Mouse (Mus musculus) bone marrow, adult 2 months (tissue): ENCODE data around the gene Ttc7. TPM values are rescaled to one million over a fixed set of nuclear protein-coding genes. Genes with fewer than 3 reads are reported as not detected.

Experiments
- H3K27ac ChIP-seq: fragments of 200-500 bp; 2 replicates; pipeline ENCODE4 v1.5.1; 2012; ENCODE audit warnings: low read depth, mild to moderate bottlenecking, control low read depth, inconsistent platforms, low read length; ENCODE audit not compliant: control insufficient read depth, poor library complexity, insufficient read depth
- H3K4me1 ChIP-seq: fragments of 200-500 bp; 2 replicates; pipeline ENCODE4 v1.6.1; 2011; ENCODE audit warnings: low read length; ENCODE audit not compliant: control insufficient read depth, insufficient read depth
- H3K4me3 ChIP-seq: fragments of 200-500 bp; replicated peaks from 2 replicates; pipeline ENCODE3; 2011; ENCODE audit warnings: mild to moderate bottlenecking, low read depth, low read length, control low read depth; ENCODE audit not compliant: control insufficient read depth
- CTCF ChIP-seq: fragments of 200-500 bp; IDR thresholded peaks from 2 replicates; pipeline ENCODE4 v1.5.1; 2011; ENCODE audit warnings: low read length, control low read depth; ENCODE audit not compliant: control insufficient read depth, insufficient read depth
- POLR2A ChIP-seq: fragments of 200-500 bp; IDR thresholded peaks from 2 replicates; pipeline ENCODE4 v1.6.1; 2011; ENCODE audit warnings: low read depth, mild to moderate bottlenecking, control low read depth, low read length, borderline replicate concordance; ENCODE audit not compliant: control insufficient read depth
- WGBS: fragments of 180-500 bp; shearing (Covaris S2); methylation state at CpG from one replicate; pipeline ENCODE4 v1.1.7; 2018; 5-methylcytosine and 5-hydroxymethylcytosine counted together
- polyA plus RNA-seq: library from polyadenylated mRNA; stranded (reverse); fragments of >200 nt; gene quantifications from 2 replicates; pipeline ENCODE4 v1.2.4, GENCODE M21; 2011; ENCODE audit warnings: low replicate concordance; ENCODE audit not compliant: missing spikeins, insufficient read depth, insufficient read length

The Ttc7 gene
- polyA plus RNA-seq, 1 experiment = 77.9 TPM

DNA sequence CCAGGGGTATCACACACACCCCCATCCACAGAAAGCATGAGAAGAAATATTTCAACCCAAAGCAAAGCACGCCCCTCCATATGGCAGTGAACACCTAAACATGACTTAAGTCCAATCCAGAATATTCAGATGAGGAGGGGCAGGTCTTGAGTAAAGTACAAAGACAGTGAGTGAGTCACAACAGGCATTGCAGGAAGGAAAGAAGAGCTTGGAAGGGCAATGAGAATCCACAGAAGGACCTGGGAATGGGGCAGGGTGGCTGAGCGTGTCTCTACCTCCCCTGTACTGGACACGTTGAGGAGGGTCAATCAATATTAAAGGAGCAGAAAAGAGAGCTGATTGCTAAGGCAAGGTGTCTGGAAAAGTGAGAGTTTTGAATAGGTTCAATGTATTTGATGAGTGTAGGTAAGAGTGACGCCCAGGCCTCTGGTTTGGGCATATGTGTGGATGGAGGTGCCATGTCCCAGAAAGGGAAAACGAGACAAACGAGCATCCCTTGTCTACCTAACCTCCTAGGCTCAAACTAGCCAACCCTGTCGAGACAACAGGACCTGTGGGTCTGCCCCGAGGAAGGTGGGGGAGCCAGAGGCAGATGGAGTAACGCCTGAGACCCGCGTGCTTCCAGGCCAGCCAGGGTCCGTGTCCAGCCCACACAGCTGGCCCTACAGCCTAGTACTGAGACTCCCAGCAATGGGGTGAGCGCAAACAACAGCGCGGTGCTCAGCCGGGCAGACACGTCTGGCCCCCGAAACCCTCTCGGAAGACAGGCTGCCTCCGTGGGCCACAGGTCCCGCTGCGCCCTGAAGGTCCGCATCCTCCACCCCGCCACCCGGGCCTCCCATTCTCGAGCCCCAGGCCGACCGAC is 17.5 kb upstream of the Ttc7 start:
- Histone ChIP-seq H3K4me1 (peaks cover 5% of the 10 kb centered on the region; the same call in 1 of the 2 replicates), H3K27ac (peak overlapping the region; percentile 65), H3K4me3 (peak overlapping the region; percentile 91)
- TF ChIP-seq CTCF (no peak), POLR2A (no peak)
- WGBS = 4% methylated on average over 28 of the region's 28 CpGs

DNA sequence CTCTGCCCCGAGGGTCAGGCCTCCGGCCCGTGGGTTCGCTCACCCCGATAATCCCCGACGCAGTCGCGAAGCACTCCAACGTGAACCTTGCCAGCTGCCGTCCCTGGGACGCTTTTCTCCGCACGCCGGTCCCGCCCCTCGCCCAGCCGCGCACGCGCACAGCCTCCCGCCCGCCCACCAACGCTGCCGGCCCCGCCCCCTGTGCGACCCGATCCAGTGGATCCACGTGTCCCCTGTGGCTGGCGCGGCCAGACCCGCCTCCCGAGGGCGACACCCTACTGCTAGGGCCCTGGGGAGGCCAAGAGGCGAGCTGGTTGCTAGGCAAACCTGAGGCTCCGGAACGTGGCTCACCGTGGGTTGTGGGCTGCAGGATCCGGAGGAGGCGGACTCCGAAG is 16.9 kb upstream of the Ttc7 start, which contains the start of gene Mcfd2:
Gene Mcfd2 (minus strand): TSS at position 144 of the 395 bp plus-strand sequence.
- TF ChIP-seq CTCF = 0 out of 2 replicates have a peak, but pooled peaks have one; percentile 13
- TF ChIP-seq POLR2A = 0 out of 2 replicates have a peak, but pooled peaks have one; percentile 37
- H3K27ac ChIP-seq = peak within 1 kb of the TSS; percentile 65
- H3K4me3 ChIP-seq = peak within 1 kb of the TSS; percentile 91
- peaks cover 5% of the 10 kb centered on the region; the same call in 1 of the 2 replicates for H3K4me1 ChIP-seq
- under 1% methylated on average over 41 of the region's 41 CpGs for WGBS

- Histone ChIP-seq H3K4me1 (peaks cover 1% of the 10 kb centered on the region; the same call in 1 of the 2 replicates), H3K4me3 (no peak overlapping the region), H3K27ac (no peak overlapping the region)
- no peak for TF ChIP-seq POLR2A
- TF ChIP-seq CTCF = no peak
- 84% methylated on average over 6 of the region's 6 CpGs for WGBS
Observed at GRCm38 (mm10) chr17:87269454-87269853, 13.2 kb upstream of the Ttc7 start.

DNA sequence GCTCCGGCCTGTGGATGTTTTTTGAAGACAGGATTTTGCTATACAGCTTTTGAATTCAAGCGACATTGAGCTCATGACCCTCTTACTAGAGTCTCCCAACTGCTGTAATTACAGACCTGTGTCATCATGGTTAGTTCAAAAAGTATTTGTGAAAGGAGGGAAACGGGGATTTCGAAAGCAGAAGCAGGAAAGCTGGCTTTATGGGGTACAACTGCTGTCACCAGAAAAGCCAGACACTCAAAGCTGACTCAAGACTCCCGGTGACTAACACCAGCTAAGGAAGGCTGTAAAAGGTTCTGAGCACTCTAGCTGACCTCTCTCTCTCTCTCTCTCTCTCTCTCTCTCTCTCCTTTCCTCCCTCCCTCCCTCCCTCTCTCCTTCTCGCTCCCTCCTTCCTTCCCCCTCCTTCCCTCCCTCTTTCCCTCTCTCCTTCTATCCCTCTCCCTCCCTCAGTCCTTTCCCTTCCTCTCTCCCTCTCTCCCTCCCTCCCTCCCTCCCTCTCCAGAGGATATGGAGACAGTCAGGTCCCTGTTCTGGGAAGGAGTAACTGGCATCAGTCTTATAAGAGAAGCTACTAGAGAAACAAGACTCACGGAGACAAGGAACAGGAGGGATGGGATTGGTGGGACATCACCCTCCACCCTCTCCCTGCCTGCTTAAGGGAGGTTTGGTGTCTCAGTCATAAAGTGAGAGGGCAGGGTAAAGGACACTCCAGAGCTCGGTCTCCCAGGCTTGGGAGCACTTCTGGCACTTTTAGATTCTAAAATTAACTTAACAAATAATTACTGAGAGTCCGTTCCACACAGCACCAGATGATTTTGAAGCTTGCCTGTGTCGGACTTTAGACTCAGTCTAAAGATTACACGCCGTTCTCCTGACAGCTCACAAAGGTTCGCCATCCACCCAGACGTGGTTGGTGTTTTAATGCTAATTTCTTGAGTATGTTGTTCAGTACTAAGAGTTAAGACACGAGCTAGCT is 7.0 kb upstream of the Ttc7 start:
- Histone ChIP-seq H3K27ac (no peak overlapping the region), H3K4me3 (no peak overlapping the region), H3K4me1 (peaks cover 2% of the 10 kb centered on the region; the same call in 1 of the 2 replicates)
- 53% methylated on average over 15 of the region's 15 CpGs for WGBS
- no peak for TF ChIP-seq CTCF
- TF ChIP-seq POLR2A = no peak

GRCm38 (mm10) chr17:87282007-87282705 is 530 bp upstream of the Ttc7 start:
- H3K27ac ChIP-seq = peak overlapping the region; percentile 98
- under 1% methylated on average over 44 of the region's 44 CpGs for whole genome bisulfite sequencing
- TF ChIP-seq CTCF (no peak), POLR2A (peak; percentile 75; the same call in 1 of the 2 replicates)
- H3K4me3 ChIP-seq = peak overlapping the region; percentile 83
- peaks cover 3% of the 10 kb centered on the region; the same call in 1 of the 2 replicates for H3K4me1 ChIP-seq

- peak overlapping the region; percentile 98 for H3K27ac ChIP-seq
- peak overlapping the region; percentile 83 for H3K4me3 ChIP-seq
- TF ChIP-seq POLR2A (peak; percentile 50; the same call in 1 of the 2 replicates), CTCF (no peak)
- under 1% methylated on average over 56 of the region's 56 CpGs for WGBS
- H3K4me1 ChIP-seq = peaks cover 3% of the 10 kb centered on the region; the same call in 1 of the 2 replicates
Observed at GRCm38 (mm10) chr17:87283055-87283754, 519 bp downstream of the Ttc7 start.
